Comparison of ENCODE assay signal across 10 mouse cellular contexts in genomic region chr12:117720794-117721747, GRCm38 (mm10).
DNase-seq lines count a peak whose midpoint lies in the region; ATAC-seq and TF ChIP-seq lines count a peak whose summit lies in the region.
"Had no signal": no experiment of that assay in that cellular context is flagged by ENCODE, and none has a peak within 500 bp of the region (broad histone marks: within the 10 kb centered on the region; RNA-seq: fewer than 3 reads in every experiment).

No protein-coding gene starts in this region.

- H3K4me1 ChIP-seq in neural tube, embryonic 11.5 days (ENCODE audit: control insufficient read depth, insufficient read depth, low read length): peaks cover 7% of the 10 kb centered on the region; the same call in 1 of the 2 replicates
- H3K4me1 ChIP-seq in hindbrain, postnatal 0 days (ENCODE audit: insufficient read depth, low read length): no peaks in the 10 kb centered on the region
- H3K4me1 ChIP-seq in neural tube, embryonic 15.5 days: peaks cover 15% of the 10 kb centered on the region

- TF ChIP-seq CTCF in gastrocnemius, adult 2 months (IDR thresholded peaks at IDR 0.05): no peak
- TF ChIP-seq CTCF in hindbrain, postnatal 0 days (IDR thresholded peaks at IDR 0.05; ENCODE audit: low read depth): no peak

- H3K9ac ChIP-seq in neural tube, embryonic 11.5 days (ENCODE audit: low read length): no peak overlapping the region
- no peak overlapping the region for H3K9ac ChIP-seq in hindbrain, postnatal 0 days (replicated peaks; ENCODE audit: low read length)
- H3K9ac ChIP-seq in neural tube, embryonic 15.5 days (replicated peaks): no peak overlapping the region
- H3K9ac ChIP-seq: liver, embryonic 13.5 days had no signal

- WGBS in neural tube, embryonic 11.5 days: 51% methylated on average over 14 of the region's 14 CpGs
- WGBS in hindbrain, postnatal 0 days: 31% methylated on average over 14 of the region's 14 CpGs
- WGBS in neural tube, embryonic 15.5 days: 33% methylated on average over 14 of the region's 14 CpGs

- DNase-seq in gastrocnemius, adult 2 months: no peak
- no peak for DNase-seq in gastrocnemius, adult 18-20 months (ENCODE audit: low spot score)
- DNase-seq in neural tube, embryonic 11.5 days (ENCODE audit: low spot score): peak; percentile 25
- DNase-seq in neural tube, embryonic 10.5 days (ENCODE audit: extremely low spot score, low spot score): no peak
- peak; percentile 64 for DNase-seq in hindbrain, postnatal 0 days (ENCODE audit: low spot score)
- DNase-seq in spleen, postnatal 4 days (ENCODE audit: low spot score in 2 of 2): no peak
- DNase-seq in left cerebral cortex, postnatal 10 days (ENCODE audit: extremely low spot score in 1 of 2, low spot score in 2 of 2): no peak
- DNase-seq: liver, embryonic 13.5 days had no signal

- no peak overlapping the region for H3K4me2 ChIP-seq in neural tube, embryonic 11.5 days (ENCODE audit: low read depth)
- no peak overlapping the region for H3K4me2 ChIP-seq in hindbrain, postnatal 0 days (ENCODE audit: low read depth, low read length)
- no peak overlapping the region for H3K4me2 ChIP-seq in neural tube, embryonic 15.5 days
- H3K4me2 ChIP-seq: liver, embryonic 13.5 days had no signal

- H3K36me3 ChIP-seq in neural tube, embryonic 11.5 days (ENCODE audit: control insufficient read depth, insufficient read depth, low read length): no peaks in the 10 kb centered on the region
- H3K36me3 ChIP-seq in hindbrain, postnatal 0 days (ENCODE audit: insufficient read depth, low read length): no peaks in the 10 kb centered on the region; the same call in 1 of the 2 replicates
- peaks cover 8% of the 10 kb centered on the region for H3K36me3 ChIP-seq in neural tube, embryonic 15.5 days
- H3K36me3 ChIP-seq: heart, embryonic 10.5 days; liver, embryonic 13.5 days had no signal

- H3K4me3 ChIP-seq in gastrocnemius, adult 2 months: no peak overlapping the region
- no peak overlapping the region for H3K4me3 ChIP-seq in neural tube, embryonic 11.5 days (ENCODE audit: low read depth, low read length)
- H3K4me3 ChIP-seq in hindbrain, postnatal 0 days (ENCODE audit: low read length): no peak overlapping the region
- no peak overlapping the region for H3K4me3 ChIP-seq in neural tube, embryonic 15.5 days (replicated peaks)
- H3K4me3 ChIP-seq: heart, embryonic 10.5 days; liver, embryonic 13.5 days had no signal

- H3K27me3 ChIP-seq in neural tube, embryonic 11.5 days (ENCODE audit: control insufficient read depth, insufficient read depth, low read length): no peaks in the 10 kb centered on the region
- no peaks in the 10 kb centered on the region for H3K27me3 ChIP-seq in hindbrain, postnatal 0 days (ENCODE audit: insufficient read depth, low read length)
- H3K27me3 ChIP-seq in neural tube, embryonic 15.5 days (replicated peaks): no peaks in the 10 kb centered on the region
- H3K27me3 ChIP-seq: liver, embryonic 13.5 days had no signal

- peak; percentile 84 for ATAC-seq in neural tube, embryonic 11.5 days (ENCODE audit: insufficient read depth, low FRiP score, low TSS enrichment)
- peak; percentile 80 for ATAC-seq in hindbrain, postnatal 0 days
- ATAC-seq in neural tube, embryonic 15.5 days (ENCODE audit: low FRiP score): peak; percentile 77

- peak overlapping the region; percentile 20; the same call in 1 of the 2 replicates for H3K27ac ChIP-seq in gastrocnemius, adult 2 months
- no peak overlapping the region for H3K27ac ChIP-seq in neural tube, embryonic 11.5 days (ENCODE audit: low read depth, low read length)
- peak overlapping the region; percentile 37; the same call in 1 of the 2 replicates for H3K27ac ChIP-seq in hindbrain, postnatal 0 days
- H3K27ac ChIP-seq in neural tube, embryonic 15.5 days (replicated peaks): peak overlapping the region; percentile 57; the same call in 1 of the 2 replicates
- H3K27ac ChIP-seq: heart, embryonic 10.5 days; liver, embryonic 13.5 days had no signal

- no peaks in the 10 kb centered on the region for H3K9me3 ChIP-seq in neural tube, embryonic 11.5 days (ENCODE audit: control insufficient read depth, low read length)
- H3K9me3 ChIP-seq in hindbrain, postnatal 0 days (ENCODE audit: low read length): no peaks in the 10 kb centered on the region
- no peaks in the 10 kb centered on the region for H3K9me3 ChIP-seq in neural tube, embryonic 15.5 days (replicated peaks)
- H3K9me3 ChIP-seq: heart, embryonic 10.5 days; liver, embryonic 13.5 days had no signal

- intact Hi-C loops in gastrocnemius, adult 2 months (cut with DNase I): no loop called here
- intact Hi-C loops in left cerebral cortex, postnatal 10 days (cut with DNase I): no loop called here

Comparison
In these comparisons a context has a peak if more than half of its experiments do, and no peak if none do; other contexts are left out.
1. DNase-seq: peak in neural tube, embryonic 11.5 days (single experiment) and hindbrain, postnatal 0 days (single experiment); none in gastrocnemius, adult 2 months (single experiment), gastrocnemius, adult 18-20 months (single experiment), neural tube, embryonic 10.5 days (single experiment), spleen, postnatal 4 days (0 of 2) and left cerebral cortex, postnatal 10 days (0 of 2).
2. Peak in every context shown above with its lines, with median percentiles within 50 percentile points of each other: ATAC-seq.